Mouse (Mus musculus): Measurements from ENCODE around the gene Pgam1. TPM values are rescaled to one million over a fixed set of nuclear protein-coding genes. Genes with fewer than 3 reads are reported as not detected.

Gene Pgam1
- polyA plus RNA-seq, 1 experiment from 2014 or later, result 883 TPM

DNA sequence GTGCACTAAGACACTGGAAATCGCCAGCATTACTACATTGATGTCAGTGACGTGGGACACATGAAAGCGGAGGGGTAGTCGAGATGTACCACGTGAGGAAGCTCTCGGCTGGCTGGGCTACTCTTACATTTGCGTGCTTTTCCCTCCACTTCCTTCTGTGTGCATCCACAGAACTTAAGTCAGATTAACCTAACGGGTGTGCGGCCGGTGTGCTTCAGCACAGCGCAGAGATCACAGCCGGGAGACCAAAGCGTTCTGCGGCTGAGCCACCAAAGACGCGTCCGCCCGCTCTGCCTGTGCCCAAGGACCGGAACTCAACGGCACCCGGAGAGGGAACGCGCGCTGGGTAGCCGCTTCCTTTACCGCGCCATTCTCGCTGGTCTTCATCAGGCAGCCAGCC, 21.0 kb downstream of the Pgam1 start:
- in situ Hi-C loops (cut with MboI; ENCODE audit: low pct_unique_long_range_greater_than_20kb), result no loop called here

DNA sequence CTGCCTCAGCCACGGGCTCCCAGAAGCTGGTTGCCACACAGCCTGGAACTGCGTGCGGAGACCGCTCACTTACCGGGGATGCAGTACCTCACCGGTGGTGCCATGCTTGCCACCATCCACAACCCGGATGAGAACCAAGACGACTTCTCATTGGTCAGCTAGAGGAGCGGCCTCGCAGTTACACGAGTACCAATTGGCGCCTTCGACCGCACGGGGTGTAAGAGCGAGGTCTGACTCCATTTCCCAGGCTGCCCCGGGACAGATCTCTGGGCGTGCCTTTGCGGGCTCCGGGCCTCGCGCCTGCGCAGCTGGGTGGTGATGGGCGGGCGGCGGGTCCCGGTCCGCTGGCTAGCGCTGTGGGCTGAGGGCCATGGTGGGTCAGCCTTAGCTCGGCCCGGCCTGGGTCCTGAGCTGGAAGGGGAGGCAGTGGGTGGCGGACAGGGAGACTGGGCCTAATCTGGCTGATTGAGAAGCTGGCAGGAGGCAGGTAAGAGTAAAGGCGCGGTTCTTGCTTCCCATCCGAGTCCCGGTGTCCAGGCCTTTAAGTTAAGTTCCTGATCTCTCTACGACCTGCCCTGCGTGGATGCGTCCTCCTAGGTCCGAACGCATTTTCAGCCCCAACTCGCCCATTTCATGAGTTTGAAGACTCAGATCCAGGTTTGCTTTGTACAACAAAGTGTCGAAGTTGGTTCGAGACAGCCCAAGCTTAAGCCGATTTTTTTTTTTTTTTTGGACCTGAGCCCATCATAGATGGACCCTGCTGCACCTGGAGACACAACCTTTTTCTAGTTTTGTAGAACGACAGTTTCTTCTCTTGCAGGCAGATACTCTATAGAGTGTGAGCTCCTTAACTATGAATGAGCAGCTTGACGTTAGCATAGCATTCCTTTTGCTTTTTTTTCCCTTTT, 21.7 kb downstream of the Pgam1 start, which contains the start of the genes Exosc1 and Zdhhc16:
Exosc1 (minus strand) TSS at position 245 of the 908 bp plus-strand sequence.
Zdhhc16 (plus strand) TSS at position 302 of the 908 bp plus-strand sequence.
- ChIA-PET POLR2A (interaction anchor here (0.9 to 2.6 kb wide), 5 partner anchors 10 to 34 kb away, joined by 3 to 5 read pairs (median 4); no protein-coding TSS in a partner anchor), CTCF (interaction anchor here (0.9 to 2.2 kb wide), 7 partner anchors 11 to 93 kb away, joined by 3 to 6 read pairs (median 3); no protein-coding TSS in a partner anchor)
- in situ Hi-C loops (cut with MboI; ENCODE audit: low pct_unique_long_range_greater_than_20kb), result no loop called here
- DNase-seq (ENCODE audit: low read depth, low spot score) (peak; percentile 90), ATAC-seq (peak; percentile 95)
- no peaks in the 10 kb centered on the region for H3K27me3 ChIP-seq
- TF ChIP-seq CTCF (IDR thresholded peaks at IDR 0.05), result no peak

More for the DNA sequence above, 21.0 kb downstream of the Pgam1 start:
- TF ChIP-seq CTCF (IDR thresholded peaks at IDR 0.05), result no peak
- no peaks in the 10 kb centered on the region for H3K27me3 ChIP-seq
- ChIA-PET POLR2A (interaction anchor here (0.7 to 2.6 kb wide), 5 partner anchors 13 to 37 kb away, joined by 3 to 7 read pairs (median 5); partner anchors contain the start of gene Pgam1), CTCF (interaction anchor here (1.1 to 2.2 kb wide), 5 partner anchors 9 to 94 kb away, joined by 3 to 6 read pairs (median 4); no protein-coding TSS in a partner anchor)
- ATAC-seq (peak; percentile 11), DNase-seq (ENCODE audit: low read depth, low spot score) (no peak)

DNA sequence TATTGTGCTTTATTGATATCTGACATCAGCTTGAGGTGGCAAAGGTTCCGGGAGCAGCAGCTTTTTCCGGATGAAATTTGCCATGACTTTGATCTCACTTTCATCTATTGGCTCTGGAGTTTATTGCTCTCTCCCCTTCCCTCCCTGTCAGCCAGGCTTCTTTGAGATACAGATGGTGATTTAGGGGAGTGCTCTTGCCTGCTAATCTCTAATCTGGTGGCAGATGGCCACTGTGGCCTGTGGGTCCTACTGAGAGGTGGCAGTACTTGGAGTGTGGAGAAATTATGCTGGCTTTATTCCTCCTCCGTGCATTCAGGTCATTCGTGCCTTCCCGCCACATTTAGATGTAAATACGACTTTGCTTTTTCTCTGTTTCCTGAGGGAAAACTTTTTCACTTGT, 22.4 kb downstream of the Pgam1 start:
- no peaks in the 10 kb centered on the region for H3K27me3 ChIP-seq
- POLR2A ChIA-PET, result interaction anchor here (0.9 to 2.6 kb wide), 5 partner anchors 11 to 35 kb away, joined by 3 to 5 read pairs (median 4); no protein-coding TSS in a partner anchor
- no peak for TF ChIP-seq CTCF (IDR thresholded peaks at IDR 0.05)
- in situ Hi-C loops (cut with MboI; ENCODE audit: low pct_unique_long_range_greater_than_20kb), result no loop called here
- no peak for DNase-seq (ENCODE audit: low read depth, low spot score)
- ATAC-seq, result no peak
- CTCF ChIA-PET, result interaction anchor here (0.9 to 2.2 kb wide), 7 partner anchors 11 to 36 kb away, joined by 3 to 6 read pairs (median 3); no protein-coding TSS in a partner anchor

DNA sequence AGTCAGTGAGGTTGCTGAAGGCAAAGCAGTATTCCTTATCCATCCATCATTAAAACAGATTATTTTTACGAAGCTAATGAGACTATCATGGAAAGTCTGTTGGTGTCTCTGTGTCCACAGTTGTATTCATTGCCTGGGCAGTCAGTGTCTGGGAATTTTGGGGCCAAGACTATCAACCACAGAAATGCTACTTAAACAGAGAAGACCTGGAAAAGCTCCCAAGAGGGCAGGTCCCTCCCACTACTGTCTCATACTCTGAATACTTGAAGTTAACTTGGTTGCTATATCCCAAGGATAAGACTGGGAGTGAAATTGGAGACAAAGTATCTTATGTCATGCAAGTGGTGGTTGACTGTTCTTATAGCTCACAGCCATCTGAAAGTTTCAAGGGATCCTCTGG, 24.2 kb downstream of the Pgam1 start:
- no peak for ATAC-seq
- no peak for TF ChIP-seq CTCF (IDR thresholded peaks at IDR 0.05)
- H3K27me3 ChIP-seq, result no peaks in the 10 kb centered on the region
- CTCF ChIA-PET, result no interaction called here
- POLR2A ChIA-PET, result no interaction called here
- in situ Hi-C loops (cut with MboI; ENCODE audit: low pct_unique_long_range_greater_than_20kb), result no loop called here
- peak; percentile 63 for DNase-seq (ENCODE audit: low read depth, low spot score)

DNA sequence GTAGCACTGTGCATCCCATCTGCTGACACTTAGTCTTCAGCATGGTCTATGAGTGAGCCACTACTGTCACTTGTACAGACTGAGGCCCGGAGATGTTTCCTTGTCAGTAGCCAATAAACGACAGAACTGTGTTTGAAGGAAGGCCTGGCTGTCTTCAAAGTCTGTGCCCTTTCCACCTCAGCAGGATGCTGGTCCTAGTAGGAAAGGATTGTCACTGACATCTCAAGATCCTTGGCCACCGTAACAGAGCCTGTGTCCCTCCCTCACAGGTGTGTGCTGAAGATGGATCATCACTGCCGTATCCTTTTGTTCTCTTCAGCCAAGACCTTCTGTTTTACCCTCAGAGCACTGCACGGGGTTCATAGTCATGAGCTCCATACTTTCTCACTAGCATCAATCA, 26.8 kb downstream of the Pgam1 start:
- no peak for DNase-seq (ENCODE audit: low read depth, low spot score)
- in situ Hi-C loops (cut with MboI; ENCODE audit: low pct_unique_long_range_greater_than_20kb), result no loop called here
- ChIA-PET POLR2A (interaction anchor here (1.7 kb wide), 1 partner anchor 79 kb away, joined by 3 read pairs; no protein-coding TSS in a partner anchor), CTCF (interaction anchor here (2.0 kb wide), 1 partner anchor 15 kb away, joined by 4 read pairs; no protein-coding TSS in a partner anchor)
- H3K27me3 ChIP-seq, result no peaks in the 10 kb centered on the region
- TF ChIP-seq CTCF (IDR thresholded peaks at IDR 0.05), result no peak
- no peak for ATAC-seq

DNA sequence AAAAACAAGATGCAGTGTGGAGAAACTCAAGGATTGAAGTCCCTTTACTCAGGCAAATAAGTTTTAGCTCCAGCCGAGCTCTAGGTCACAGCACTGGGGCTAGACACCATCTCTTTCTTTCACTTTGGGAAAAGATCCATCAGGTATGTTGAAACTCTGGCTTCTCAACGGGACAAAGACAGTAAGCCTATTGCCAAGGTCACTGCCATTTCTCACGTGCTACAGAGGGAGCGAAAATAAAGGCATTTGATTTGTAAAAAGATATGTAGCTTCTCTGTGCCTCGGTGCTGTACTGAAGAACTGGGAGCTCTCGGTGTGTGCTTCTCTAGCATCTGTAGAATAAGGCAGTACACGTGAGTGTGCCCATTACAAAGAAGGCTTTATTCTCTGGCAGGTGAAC, 32.1 kb downstream of the Pgam1 start:
- H3K27me3 ChIP-seq, result no peaks in the 10 kb centered on the region
- POLR2A ChIA-PET, result interaction anchor here (0.8 kb wide), 1 partner anchor 24 kb away, joined by 3 read pairs; no protein-coding TSS in a partner anchor
- CTCF ChIA-PET, result interaction anchor here (0.9 to 3.4 kb wide), 2 partner anchors 9 to 82 kb away, joined by 3 to 17 read pairs; no protein-coding TSS in a partner anchor
- no peak for ATAC-seq
- no peak for TF ChIP-seq CTCF (IDR thresholded peaks at IDR 0.05)
- in situ Hi-C loops (cut with MboI; ENCODE audit: low pct_unique_long_range_greater_than_20kb), result no loop called here
- no peak for DNase-seq (ENCODE audit: low read depth, low spot score)

DNA sequence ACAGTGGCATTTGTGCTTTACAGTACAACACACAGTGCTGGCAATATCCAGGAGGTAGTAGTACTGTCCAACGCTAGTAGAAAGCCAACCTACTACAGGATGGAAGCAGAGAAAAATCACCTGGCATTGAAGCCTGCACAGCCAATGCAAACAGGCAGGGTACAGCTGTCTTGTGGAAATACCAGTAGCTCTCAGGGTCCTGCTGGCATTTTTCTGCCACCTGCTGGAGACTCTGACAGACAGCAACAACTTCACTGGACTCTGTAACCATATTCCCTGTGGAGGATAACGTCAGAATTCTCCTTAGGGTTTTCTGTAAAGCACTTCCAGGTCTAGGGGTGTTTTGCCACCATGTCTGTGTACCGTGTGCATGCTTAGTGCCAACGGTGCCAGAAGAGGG, 40.6 kb downstream of the Pgam1 start:
- POLR2A ChIA-PET, result interaction anchor here (1.3 kb wide), 1 partner anchor 28 kb away, joined by 3 read pairs; the partner anchor contains the start of gene Mms19
- no peak for DNase-seq (ENCODE audit: low read depth, low spot score)
- H3K27me3 ChIP-seq, result no peaks in the 10 kb centered on the region
- peak; percentile 31 for ATAC-seq
- peak; percentile 69 for TF ChIP-seq CTCF (IDR thresholded peaks at IDR 0.05)
- in situ Hi-C loops (cut with MboI; ENCODE audit: low pct_unique_long_range_greater_than_20kb), result no loop called here
- CTCF ChIA-PET, result interaction anchor here (0.8 to 4.9 kb wide), 8 partner anchors 10 to 79 kb away, joined by 3 to 22 read pairs (median 3); no protein-coding TSS in a partner anchor

DNA sequence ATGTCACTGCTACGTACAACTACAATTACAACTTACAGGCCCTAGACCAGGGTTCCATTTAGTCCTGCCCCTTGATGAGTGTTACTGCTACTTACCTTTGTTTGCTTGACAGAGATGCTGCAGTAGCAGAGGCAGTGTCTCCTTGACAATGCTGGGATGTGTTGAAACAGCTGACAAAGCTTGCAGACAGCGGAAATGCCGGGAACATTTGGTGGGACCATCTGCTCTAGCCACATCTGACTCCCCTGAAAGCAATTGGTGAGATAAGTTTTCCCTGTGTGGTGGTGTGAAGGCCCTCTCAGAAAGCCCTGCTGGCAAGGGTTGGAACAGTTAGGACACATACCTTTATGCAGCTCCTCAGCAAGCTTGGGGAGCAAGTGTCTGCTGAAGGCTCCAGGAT, 41.9 kb downstream of the Pgam1 start:
- DNase-seq (ENCODE audit: low read depth, low spot score) (no peak), ATAC-seq (no peak)
- no peak for TF ChIP-seq CTCF (IDR thresholded peaks at IDR 0.05)
- CTCF ChIA-PET, result interaction anchor here (1.1 to 4.9 kb wide), 10 partner anchors 8 to 78 kb away, joined by 3 to 22 read pairs (median 4); no protein-coding TSS in a partner anchor
- no peaks in the 10 kb centered on the region for H3K27me3 ChIP-seq
- in situ Hi-C loops (cut with MboI; ENCODE audit: low pct_unique_long_range_greater_than_20kb), result no loop called here
- POLR2A ChIA-PET, result interaction anchor here (1.3 kb wide), 2 partner anchors 12 to 27 kb away, joined by 3 to 7 read pairs; partner anchors contain the start of gene Mms19

Other genes with a start within 250 kb of the Pgam1 start
- 0.08 TPM for gene Slit1, start 168.3 kb upstream of the Pgam1 start, polyA plus RNA-seq (2021)
- 13.6 TPM for gene Arhgap19, start 109.9 kb upstream of the Pgam1 start, polyA plus RNA-seq (2021)
- gene Frat1, start 82.0 kb upstream of the Pgam1 start, polyA plus RNA-seq (2021), result 3.9 TPM
- 17.1 TPM for gene Frat2, start 63.8 kb upstream of the Pgam1 start, polyA plus RNA-seq (2021)
- gene Rrp12, start 15.8 kb upstream of the Pgam1 start, polyA plus RNA-seq (2021), result 17.9 TPM
- gene Exosc1, start 21.5 kb downstream of the Pgam1 start, polyA plus RNA-seq (2021), result 47.2 TPM
- 87.9 TPM for gene Zdhhc16, start 21.6 kb downstream of the Pgam1 start, polyA plus RNA-seq (2021)
- gene Mms19, start 69.2 kb downstream of the Pgam1 start, polyA plus RNA-seq (2021), result 56.8 TPM
- gene Ubtd1, start 69.8 kb downstream of the Pgam1 start, polyA plus RNA-seq (2021), result 45.0 TPM
- 0.83 TPM for gene Ankrd2, start 124.1 kb downstream of the Pgam1 start, polyA plus RNA-seq (2021)
- gene Hoga1, start 133.7 kb downstream of the Pgam1 start, polyA plus RNA-seq (2021), result 51.2 TPM
- gene 4933411K16Rik, start 140.3 kb downstream of the Pgam1 start, polyA plus RNA-seq (2021), result 2.7 TPM
- gene Morn4, start 174.4 kb downstream of the Pgam1 start, polyA plus RNA-seq (2021), result 38.1 TPM
- gene Pi4k2a, start 178.5 kb downstream of the Pgam1 start, polyA plus RNA-seq (2021), result 47.6 TPM
- gene Avpi1, start 217.1 kb downstream of the Pgam1 start, polyA plus RNA-seq (2021), result 34.6 TPM
- gene Marveld1, start 235.5 kb downstream of the Pgam1 start, polyA plus RNA-seq (2021), result 34.3 TPM